Mouse (Mus musculus): ENCODE measurements at regions not wholly inside any gene's neighbourhood (a gene's known extent, or its start where the extent isn't known, plus 50 kb on each side); places are given as distances from the start of the nearest gene placed in this dataset.

DNA sequence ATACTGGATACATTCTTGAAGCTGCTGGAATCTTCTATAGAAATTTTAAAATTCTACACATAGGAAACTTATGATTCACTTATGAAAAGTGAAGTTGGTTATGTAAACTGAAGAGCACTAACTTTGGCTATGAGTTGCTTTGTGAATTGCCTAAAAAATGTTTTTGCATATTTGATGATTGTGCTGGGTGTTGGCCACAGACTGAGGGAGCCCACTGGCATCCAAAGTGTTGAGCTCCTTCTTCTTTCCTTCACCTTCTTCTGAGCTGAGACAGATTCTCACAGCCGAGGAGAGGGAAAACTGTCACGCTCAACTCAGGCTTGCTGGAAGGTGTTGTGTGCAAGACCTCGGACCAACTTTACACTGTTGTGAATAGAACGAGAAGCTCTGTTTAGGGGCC, 243.7 kb downstream of the Gm10260 start:
- no peak for DNase-seq (ENCODE audit: low spot score)

- no peak for DNase-seq (ENCODE audit: low spot score)
Measured at GRCm38 (mm10) chr13:97514421-97515066, 245.9 kb downstream of the Gm10260 start.

DNA sequence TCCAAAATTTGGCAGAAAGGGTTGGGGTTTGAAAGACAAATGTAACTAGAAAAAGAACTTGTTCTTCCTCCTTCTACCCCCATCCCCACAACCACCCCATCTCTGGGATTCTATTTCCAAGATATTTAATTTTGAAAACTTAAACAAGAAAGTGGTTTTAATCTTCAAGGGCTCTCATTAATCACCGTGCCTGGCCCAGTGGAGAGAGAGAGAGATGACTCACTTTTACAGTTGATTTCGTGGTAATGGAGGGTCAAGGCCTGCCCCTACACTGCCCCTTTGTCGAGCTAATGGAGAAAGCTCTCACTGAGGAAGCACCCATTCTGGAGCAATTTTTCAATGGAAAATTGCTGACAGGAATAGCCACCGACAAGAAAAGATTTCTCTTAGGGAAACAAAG, 247.9 kb downstream of the Gm10260 start:
- DNase-seq (ENCODE audit: low spot score), result no peak

DNA sequence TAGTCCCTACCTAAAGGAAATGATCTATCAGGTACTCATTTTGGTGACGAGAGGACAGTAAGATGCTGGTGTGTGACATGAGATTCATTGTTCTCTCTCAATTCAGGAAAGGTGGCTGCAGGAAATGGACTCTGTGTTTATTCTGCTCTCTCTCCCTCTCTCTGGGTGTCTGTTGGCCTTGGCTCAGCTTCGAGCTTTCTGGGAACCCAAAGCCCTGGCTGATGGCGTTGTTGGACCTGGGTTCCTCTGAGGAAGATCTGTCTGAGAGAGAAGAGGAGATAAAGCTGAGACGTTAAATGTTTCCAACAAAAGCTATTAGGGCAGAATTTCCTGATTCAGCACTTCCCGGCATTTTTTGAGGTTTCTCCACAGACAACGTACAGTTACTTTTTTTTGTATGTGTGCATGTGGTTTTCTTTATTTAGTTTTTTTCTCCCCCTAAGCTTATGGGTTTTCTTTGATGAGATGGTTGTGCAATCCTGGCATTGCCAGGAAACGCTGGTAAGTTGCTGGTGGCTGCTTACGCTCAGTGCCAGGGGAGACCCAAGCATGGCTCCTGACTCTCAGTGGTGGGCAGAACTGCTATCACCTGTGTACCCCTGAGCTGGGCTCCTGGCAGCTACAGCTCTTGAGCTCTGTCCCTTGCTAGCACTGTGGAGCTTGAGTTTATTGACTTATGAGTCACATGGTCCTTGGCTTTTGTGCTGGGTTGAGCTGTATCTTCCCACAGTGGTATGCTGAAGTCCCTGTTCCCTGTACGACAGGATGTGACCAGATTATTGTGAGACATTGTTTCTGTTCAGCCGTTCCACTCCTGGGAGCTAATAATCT, 249.8 kb downstream of the Gm10260 start:
- DNase-seq (ENCODE audit: low spot score), result no peak

- no peak for DNase-seq (ENCODE audit: low spot score)
Measured at GRCm38 (mm10) chr13:97504949-97505348, 255.5 kb downstream of the Gm10260 start.

GRCm38 (mm10) chr13:97503955-97504739, 256.3 kb downstream of the Gm10260 start:
- no peak for DNase-seq (ENCODE audit: low spot score)

DNA sequence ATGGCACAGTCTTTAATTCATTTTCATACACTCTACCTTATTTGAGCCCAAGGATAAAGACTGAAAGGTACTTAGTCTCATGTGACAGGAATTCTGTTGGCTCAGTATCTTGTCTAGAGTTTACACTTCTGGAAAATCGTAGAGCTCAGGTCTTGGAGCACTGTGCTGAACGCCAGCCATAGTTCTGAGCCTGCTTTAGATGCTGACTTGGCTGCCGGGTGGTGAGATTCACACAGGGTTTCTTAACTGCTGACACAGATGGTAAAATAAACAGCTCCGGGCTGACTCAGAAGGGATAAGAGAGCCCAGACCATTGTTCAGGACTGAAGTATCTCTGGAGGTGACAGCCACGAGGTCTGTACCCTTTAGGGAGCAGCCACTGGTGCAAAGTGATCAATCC, 257.0 kb downstream of the Gm10260 start:
- DNase-seq (ENCODE audit: low spot score), result no peak

DNA sequence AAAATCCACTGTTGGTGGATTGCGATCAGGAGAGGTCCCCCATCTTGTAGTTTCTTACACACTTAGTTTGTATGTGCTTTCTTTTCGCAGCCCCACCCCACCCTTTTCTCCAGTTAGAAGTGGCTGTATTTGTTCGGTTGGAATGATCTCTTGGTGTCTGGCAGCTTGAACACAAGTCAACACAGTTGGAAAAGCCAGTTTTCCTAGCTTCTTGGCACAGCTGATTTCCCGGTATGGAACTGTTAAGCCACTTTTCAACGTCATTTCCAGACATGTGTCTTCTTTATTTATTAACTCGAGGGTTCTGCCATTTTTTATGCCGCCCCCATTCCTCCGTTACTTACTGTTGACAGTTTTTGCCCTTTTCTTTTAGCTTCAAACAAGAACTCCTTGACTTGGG, 259.2 kb downstream of the Enc1 start:
- no peak for DNase-seq (ENCODE audit: low spot score)

DNA sequence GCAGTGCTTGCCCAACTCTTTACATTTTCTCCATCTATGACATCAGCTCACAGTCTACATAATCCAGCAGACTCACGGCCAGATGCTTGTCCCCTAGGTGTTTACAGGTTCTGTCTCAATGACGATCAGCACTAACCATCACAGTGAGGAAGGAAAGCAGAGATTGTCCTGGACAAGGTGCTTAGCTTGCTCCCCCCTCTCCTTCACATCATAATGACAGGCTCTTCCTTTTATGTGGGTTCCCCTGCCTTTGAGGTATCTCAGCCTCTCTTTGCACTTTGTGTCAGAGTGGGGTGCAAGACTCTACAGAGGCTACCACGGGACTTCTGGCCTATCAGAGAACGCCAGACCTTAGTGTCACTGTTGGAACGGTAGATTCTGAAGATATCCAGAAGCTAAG, 258.1 kb downstream of the Enc1 start:
- DNase-seq (ENCODE audit: low spot score), result no peak

DNA sequence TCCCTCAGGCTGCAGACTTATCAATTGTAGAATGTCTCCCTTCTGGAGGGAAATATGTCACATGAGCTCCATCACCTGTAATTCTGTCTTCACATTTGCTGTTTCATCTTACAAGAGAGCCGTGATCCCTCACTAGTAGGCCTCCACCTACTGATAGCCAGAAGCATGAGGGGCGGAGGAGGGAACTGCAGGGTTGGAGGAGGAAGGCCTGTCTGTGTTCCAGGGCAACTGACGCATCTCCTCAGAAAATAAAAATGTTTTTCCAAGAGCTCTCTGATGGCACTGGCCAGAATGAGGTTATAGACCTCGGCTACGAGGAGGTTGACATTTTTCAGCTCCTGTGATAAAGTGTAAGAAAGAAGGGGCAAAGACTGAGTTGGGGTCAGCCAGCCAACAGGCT, 257.0 kb downstream of the Enc1 start:
- DNase-seq (ENCODE audit: low spot score), result no peak

GRCm38 (mm10) chr13:97494770-97495169, 253.9 kb downstream of the Enc1 start:
- no peak for DNase-seq (ENCODE audit: low spot score)

DNA sequence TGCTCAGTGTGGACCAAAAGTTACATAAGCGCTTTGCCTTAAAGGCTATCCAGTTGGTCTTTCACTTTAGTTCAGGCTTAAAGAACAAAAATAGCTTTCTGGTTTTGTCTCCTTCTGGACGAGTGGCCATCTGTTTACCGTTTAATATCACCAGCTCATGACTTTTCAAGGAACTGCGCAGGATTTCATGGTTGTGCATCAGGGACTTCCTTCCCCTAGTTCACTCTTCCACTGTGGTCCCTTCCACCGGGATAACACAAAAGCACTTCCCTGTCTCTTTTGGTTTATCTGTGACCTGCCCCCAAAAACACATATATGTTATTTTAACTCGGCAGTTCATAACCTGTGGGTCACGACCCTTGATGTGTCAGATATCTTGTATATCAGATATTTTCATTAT, 252.9 kb downstream of the Enc1 start:
- DNase-seq (ENCODE audit: low spot score), result no peak

- DNase-seq (ENCODE audit: low spot score), result no peak
Measured at GRCm38 (mm10) chr13:97492958-97493735, 252.2 kb downstream of the Enc1 start.

GRCm38 (mm10) chr13:97491865-97492847, 251.3 kb downstream of the Enc1 start:
- no peak for DNase-seq (ENCODE audit: low spot score)

GRCm38 (mm10) chr13:97490131-97490530, 249.2 kb downstream of the Enc1 start:
- no peak for DNase-seq (ENCODE audit: low spot score)

DNA sequence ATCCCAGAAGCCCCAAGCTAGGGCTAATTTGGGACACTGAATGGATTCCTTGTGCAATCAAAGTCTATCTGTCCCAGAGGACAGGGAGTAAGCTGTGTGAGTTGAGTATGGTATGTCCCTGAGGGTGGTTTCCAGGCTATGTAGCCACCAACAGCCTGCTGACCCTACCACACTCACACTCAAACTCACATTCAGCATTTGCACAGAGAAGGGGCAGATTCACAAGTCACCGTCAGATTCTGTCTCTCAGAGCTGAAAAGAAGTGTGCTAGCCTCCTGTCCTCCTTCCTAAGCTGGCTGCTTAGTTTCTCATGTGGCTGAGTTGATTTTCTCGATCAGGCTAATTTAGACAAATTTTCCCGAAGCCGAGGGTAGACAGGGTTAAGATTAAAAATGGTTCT, 248.8 kb downstream of the Enc1 start:
- no peak for DNase-seq (ENCODE audit: low spot score)

DNA sequence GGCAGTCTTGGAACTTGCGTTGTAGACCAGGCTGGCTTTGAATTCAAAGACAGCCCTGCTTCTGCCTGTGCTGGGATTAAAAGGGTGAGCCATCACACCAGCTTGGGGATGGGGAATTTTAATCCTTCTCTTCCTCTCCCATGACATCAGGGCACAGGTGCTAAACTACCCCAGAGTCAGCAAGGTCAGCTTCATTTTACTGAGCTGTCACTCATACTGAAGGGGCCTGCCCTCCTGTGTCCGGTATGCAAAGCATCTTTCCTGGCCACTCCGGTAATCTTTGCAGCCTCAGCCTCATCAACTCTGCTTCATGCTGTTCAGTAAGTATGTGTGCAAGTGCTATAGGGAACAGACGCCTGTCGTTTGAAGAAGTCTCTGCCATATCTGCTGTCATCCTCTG, 248.1 kb downstream of the Enc1 start:
- DNase-seq (ENCODE audit: low spot score), result no peak

DNA sequence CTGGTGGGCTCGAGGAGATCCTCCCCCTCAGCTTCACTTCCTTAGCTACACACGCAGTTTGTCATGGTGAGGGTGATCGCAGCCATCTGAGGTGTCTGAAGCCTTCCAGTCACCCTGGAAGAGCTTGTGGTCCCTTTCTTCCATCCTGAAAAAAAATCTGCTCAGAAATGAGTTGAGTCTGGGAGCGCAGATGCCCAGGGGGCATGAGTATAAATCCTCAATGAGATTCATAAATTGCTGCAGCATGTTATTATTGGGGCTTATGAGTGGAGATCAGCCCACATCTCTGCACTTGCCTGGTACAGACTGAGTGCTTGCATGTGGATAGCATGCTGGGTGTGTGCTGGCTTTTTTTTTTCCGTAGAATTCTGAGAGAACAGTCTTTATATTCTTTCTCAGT, 247.6 kb downstream of the Enc1 start:
- no peak for DNase-seq (ENCODE audit: low spot score)

GRCm38 (mm10) chr13:97487746-97488473, 247.0 kb downstream of the Enc1 start:
- no peak for DNase-seq (ENCODE audit: low spot score)

DNA sequence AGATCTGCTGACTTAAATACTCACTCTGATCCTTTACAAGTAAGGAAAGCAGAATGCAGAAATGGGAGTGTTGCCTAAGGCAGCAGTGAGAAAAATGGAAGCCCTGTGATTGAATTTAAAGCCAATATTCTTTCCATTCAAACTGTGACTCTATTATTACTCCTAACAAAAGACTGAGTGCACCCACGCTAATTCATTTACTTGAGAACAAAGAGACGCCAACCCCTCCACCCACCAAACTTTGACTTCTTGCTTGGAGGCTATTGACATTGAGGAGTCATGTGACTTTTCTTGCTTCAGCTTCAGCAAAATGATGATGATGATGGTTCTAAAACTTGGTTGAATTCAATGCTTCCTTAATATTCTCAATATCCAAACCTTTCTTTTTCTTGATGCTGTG, 245.6 kb downstream of the Enc1 start:
- no peak for DNase-seq (ENCODE audit: low spot score)
